Mouse (Mus musculus): ENCODE data around the gene Zmynd10.

Gene Zmynd10

DNA sequence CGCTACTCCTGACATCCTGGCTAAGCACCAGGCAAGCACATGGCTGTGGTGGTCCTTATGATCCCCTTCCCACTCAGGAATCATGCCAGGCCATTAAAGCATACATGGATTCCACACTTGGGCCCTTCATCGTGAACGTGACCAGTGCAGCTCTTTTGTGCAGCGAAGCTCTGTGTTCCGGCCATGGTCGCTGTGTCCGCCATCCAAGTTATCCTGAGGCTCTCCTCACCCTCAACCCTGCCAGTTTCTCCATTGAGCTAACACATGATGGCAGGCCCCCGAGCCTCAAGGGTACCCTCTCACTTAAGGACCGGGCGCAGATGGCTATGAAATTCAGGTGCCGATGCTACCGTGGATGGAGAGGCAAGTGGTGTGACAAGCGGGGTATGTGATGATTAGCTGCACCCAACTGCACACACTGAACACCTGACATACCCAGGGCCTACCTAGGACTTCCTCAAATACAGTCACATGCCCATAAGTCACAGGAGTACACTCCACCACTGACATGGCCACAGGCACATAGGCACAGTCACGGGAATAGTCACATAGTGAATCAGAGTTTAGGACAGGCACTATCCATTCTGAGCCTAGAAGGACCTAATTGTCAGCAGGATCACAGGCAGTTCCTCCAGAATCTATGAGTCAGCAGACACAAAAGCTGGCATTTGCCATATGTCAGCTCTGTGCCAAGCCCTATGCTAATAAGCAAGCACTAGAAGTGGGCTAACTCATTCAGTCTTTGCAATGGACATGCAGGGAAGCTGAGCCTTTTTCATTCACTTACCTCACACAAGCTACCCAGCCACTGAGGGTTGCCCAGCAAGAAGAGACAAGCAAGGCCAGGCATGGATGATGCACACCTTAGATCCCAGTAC, 32.2 kb downstream of the Zmynd10 start:
- DNase-seq (ENCODE audit: low spot score in 2 of 2) = no peak

DNA sequence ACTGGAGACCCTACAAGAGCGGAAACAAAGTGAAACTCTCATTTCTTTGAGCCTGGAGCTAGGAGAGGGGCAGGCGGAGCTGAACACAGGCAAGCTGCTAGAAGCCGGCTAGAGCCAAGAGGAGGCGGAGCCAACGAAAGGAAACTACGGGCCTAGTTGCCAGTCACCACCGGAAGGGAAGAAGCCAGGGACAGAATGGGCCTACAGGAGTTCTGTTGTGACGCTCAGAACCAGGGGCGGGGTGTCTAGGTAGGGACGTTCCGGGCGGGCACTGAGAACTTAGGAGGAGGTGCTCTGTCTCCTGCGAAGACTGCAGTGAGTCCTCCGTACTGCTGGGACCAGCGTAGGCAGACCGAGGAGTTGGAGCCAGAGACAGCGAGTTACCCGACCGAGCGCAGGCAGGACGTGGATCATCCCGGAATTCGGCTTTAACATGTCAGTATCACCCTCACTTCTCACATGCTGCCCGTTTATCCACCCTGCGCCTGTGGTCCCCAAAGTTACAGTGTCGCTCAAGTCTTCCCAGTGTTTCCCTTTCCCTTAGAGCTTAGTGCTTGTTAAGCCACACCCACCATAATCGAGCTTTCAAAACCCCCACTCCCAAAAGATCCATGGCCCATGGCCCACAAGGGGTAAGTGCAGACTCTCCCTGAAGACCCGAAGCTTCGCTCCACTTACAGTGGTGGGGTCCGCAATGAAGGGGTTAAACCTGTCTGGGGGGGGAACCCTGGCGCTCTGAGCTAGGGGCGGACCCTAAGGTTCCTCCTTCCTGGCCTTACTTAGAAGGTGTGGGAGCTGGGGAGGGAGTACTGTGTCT, 33.6 kb downstream of the Zmynd10 start, which contains the start of gene Hyal3:
Hyal3 (plus strand) TSS at position 318 of the 817 bp plus-strand sequence.
- peak; percentile 69 to 73 for DNase-seq (ENCODE audit: low spot score in 2 of 2)

DNA sequence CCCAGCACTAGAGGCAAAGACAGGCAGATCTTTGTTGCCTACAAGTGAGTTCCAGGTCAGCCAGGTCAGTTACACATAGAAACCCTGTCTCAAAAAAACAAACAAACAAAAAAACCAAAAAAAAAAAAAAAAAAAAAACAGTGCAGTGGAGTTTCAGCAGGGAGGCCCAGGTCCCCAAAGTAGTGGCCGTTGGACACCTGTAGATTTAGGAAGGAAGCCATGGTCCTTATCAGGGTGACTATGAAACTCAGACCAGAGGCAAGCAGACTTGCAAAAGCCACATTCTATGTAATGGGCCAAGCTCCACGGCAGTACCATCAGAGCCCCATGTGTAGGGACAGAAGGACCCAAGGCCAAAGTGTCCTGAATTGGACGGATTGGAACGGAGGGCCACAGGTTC, 34.5 kb downstream of the Zmynd10 start:
- no peak for DNase-seq (ENCODE audit: low spot score in 2 of 2)

DNA sequence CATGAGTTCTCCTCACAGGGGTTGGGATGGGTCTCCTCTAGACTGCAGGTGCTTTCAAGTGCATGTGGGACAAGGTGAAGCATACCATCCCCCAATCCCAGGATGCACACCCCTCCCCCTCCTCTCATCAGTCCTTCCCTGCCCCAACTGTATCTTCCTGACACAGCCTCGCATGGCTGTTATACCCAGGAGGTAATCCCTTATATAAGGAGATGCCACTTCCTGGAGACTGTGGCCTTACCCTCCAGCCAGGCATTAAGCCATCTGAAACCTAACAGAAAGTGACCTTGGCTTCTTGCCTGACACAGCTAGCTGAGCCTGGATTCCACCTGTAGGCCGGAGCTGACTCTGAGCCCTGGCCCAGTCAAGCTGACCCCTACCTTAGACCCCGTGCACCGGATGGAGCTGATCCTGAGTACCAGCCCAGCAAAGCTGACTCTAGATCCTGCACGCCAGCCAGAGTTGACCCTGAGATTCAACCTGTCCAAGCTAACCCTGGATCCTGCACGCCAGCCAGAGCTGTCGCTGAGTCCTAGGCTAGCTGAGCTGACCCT, 35.5 kb downstream of the Zmynd10 start:
- no peak for DNase-seq (ENCODE audit: low spot score in 2 of 2)

DNA sequence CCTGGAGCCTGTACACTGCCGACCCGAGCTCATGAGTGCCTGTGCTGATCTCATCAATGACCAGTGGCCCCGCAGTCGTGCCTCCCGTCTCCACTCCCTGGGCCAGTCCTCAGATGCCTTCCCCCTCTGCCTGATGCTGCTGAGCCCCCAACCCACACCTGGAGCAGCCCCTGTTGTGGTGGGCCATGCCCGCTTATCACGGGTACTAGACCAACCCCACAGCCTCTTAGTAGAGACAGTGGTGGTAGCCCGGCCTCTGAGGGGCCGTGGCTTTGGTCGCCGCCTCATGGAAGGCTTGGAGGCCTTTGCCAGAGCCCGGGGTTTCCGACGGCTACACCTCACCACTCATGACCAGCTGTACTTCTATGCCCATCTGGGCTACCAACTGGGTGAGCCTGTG, 36.1 kb downstream of the Zmynd10 start:
- DNase-seq (ENCODE audit: low spot score in 2 of 2) = no peak

DNA sequence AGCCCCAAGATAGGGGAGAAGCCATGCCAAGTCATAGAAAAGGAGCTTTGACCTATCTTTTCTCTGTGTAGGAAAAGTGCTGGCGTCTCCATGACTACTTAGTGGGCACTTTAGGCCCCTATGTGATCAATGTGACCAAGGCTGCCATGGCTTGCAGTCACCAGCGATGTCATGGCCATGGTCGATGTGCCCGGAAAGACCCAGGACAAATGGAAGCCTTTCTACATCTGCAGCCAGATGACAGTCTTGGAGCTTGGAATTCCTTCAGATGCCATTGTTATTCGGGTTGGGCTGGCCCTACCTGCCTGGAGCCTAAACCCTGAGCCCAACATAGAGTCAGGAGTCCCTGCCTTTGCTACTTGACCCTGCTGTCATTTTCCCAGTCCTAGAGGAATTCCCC, 39.4 kb downstream of the Zmynd10 start:
- no peak for DNase-seq (ENCODE audit: low spot score in 2 of 2)

DNA sequence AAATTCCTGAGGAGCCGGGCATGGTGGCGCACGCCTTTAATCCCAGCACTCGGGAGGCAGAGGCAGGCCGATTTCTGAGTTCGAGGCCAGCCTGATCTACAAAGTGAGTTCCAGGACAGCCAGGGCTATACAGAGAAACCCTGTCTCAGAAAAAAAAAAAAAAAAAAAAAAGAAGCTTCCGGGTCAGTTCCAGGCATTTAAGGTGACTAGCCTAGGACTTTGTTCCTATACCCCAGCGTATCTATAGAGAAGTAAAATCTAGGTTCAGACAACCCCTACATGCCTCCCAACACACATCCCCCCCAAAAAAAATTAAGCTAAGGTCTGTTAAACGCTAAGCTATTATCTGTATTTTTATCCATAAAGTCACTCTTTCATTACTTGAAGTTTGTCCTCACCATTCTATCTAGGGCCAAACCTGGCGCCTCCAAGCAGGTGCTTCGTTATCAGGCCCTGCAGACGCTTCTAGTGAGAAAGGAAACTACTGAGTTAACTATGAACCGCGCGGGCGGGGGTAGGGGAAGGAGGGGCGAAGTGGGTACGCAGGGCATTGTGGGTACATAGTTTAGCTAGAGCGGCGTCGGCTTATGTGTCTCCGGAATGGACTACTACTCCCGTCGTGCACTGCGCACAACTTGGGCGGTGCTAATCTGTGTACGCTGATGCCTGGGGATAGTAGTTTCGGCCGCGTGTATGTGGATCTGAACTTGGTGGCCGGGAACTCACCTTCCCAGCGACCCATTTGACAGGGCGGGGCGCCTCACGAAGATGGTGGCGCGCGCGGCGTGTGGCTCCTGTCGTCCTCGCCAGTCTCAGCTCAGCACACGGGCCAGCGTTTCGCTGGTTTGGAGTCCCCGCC, 40.1 kb downstream of the Zmynd10 start, which contains the start of gene Ifrd2:
Ifrd2 (plus strand) TSS at position 669 of the 859 bp plus-strand sequence.
- DNase-seq (ENCODE audit: low spot score in 2 of 2) = peak; percentile 94 to 95

DNA sequence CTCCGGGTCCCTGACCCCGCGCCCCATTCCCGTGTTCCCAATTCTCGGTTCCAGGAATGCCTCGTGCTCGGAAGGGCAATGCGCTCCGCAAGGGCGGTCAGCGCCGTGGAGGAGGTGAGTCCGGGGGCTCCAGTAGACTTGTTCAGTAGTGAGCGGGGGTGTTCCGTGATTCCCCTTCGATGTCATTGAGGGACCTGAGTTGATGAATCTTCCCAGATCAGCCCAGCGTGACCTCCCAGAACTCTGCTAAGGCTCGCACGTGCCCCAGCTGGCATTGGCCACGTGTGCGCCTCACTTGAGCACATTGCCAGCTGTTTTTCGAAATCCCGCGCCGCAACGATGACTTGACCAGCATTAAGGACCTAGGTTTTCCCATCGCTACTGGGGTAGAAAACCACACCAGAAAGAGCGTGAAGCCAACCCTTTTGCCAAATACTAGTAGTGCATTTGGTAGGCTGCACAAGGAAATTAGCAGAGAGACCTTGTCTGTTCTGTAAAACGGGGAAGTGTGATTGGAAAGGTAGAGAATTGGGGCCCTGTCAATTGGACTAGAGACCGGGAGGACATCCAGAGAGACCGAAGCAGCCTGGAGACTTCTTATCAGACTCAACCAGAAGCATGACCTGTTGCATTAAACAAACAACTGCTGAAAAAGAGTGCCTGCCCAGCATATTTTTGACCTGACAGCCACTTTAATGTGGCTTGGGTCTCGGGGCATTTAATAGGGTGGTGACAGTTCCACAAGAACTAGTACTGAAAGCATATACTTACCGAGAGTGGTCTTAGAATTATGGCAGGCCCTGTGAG, 40.9 kb downstream of the Zmynd10 start:
- no peak for DNase-seq (ENCODE audit: low spot score in 2 of 2)

DNA sequence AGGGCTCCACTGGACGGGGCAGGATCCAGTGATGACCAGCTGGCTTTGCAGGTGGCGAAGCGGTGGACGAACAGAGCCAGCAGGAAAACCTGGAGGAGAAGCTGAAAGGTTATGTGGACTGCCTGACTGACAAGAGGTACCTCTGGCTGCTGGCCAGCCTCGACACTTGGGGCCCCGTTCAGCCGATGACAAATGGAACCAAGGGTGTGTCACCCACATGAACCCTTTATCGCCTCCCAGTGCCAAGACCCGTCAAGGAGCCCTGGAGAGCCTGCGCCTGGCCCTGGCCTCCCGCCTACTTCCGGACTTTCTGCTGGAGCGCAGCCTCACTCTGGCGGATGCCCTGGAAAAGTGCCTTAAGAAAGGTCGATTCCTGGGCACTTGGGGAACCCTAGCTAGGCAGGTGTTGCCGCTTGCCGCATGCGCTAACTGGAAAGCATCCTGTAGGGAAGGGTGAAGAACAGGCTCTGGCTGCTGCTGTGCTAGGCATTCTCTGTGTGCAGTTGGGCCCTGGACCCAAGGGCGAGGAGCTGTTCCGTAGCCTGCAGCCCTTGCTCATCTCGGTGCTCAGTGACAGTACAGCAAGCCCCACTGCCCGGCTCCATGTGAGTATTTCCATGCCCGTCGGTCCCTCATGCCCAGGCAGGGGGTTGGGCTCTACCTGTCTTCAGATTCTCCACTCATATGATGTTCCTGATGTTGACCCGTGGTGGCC, 43.1 kb downstream of the Zmynd10 start:
- DNase-seq (ENCODE audit: low spot score in 2 of 2) = peak; percentile 52 to 56

DNA sequence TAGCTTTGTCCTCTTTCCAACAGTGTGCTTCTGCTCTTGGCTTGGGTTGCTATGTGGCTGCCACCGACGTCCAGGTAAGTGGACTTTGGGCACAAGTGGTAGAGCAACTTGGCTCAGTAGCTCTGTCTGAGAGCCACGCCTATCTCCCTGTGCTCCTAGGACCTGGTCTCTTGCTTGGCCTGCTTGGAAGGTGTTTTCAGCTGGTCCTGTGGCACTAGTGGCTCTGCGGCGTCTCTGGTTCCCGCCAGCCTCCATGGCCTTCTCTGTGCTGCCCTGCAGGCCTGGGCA, 43.6 kb downstream of the Zmynd10 start:
- DNase-seq (ENCODE audit: low spot score in 2 of 2) = no peak

DNA sequence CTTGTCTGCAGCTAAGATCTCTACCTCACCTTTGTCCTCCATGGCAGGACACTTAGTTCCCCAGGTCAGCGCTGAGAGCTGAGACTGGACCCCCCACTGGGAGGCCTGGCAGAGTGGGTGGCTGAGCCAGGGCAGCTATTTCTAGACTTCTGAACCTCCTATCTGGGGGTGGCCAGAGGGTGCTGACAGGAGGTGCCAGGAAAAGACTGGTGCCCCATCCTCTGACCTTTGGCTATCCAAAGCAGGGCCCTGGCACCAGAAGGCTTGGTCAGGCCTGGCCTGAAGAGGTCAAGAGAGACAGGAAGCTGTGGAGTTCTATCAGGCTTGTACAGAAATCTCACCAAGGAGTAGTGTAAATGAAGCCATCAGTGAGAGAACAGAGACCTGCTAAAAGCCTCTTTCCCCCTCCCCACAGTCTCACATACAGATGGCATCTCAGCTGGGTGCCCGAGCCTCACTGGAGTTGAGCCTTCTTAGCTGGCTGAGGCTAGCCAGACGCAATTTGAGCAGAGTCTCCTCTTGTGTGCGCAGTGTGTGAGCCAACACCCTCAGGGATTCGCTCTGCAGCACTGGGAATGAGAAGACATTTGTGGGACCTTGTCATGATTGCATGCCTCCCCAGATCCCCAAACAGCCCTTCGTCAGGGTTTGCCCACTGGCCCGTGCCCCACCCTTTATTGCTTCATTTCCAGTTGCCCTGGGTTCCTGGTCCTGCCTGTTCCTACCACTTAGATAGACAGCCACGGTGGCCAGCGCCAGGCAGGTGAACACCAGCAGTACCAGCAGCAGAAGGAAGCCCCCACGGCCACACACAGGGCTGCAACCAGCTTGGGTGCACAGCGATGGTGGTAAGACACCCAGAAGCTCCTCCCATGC, 46.2 kb downstream of the Zmynd10 start:
- no peak for DNase-seq (ENCODE audit: low spot score in 2 of 2)

DNA sequence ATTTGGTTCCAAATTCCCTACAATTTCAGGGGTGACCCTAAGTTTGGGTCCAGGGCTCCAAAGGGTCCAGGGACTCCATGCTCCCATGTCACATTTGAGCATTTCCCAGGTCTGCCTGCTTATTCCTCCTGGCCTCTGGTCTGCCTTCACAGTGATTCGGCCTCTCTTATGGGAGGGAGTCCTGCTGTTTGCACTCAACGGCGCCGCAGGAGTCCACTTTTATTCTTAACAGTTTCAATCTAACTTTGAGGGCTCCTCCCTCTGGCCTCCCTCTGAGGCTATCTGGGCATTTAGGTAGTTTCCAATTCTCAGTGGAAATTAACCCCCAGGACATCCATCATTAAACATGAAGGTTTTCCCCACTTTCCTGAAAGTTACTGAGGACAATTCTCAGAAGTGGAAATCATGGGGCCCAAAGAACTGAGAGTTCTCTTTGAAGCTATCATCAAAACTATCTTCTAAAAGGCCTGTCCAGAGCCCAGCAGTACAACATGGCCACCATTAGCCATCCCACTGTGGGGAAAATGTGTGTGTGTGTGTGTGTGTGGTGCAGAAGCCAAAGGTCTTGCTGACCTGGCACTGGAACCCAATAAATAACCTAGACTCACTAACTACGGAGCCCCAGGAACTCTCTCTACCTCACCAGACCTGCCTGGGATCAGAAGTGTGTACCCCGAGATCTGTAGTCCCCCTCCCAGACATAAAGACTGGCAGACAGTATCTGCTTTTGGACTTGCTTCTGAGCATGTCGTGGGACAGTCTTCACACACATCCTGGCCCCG, 47.4 kb downstream of the Zmynd10 start:
- no peak for DNase-seq (ENCODE audit: low spot score in 2 of 2)

DNA sequence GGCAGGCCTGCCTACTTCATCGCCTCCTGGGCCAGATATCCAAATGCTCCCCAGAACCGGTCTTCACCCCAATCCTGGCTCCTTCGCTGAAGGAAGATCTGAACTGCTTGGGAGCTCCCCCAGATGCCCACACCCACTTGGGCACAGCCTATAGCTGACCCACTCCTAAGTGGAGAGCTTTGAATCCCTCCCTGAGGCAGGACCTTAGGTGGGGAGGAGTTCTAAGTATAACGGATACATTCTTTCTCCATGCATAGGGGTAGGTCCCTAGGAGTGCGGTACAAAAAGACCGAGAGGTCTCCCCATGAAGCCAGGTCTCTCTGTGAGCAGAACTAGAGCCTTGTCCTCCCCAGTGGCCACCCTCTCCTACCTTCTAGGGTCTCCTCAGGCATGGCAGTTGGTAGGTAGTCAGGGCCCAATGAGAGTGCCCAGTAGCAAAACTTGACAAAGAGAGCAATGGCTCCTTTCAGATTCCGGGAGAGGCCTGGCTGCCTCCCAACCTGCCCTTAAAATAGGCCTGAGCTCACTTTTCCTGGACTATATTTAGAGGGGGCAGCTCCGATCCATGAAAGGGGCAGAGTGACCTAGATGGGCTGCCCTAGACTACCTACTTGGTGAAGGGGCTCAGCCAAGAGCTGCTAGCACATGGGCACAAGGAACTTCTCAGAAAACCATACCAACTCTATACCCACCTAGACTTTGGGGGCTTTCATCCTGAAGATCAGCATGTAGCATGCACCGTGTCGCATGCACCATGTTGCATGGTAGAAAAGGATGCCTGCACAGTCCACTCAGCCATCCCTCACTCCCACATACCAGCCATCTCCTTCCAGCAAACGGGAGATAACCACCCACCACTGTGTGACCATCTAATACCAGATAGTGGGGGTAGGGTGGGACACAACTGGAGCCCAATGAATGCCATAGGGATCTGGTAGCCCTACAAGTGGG, 49.8 kb downstream of the Zmynd10 start:
- DNase-seq (ENCODE audit: low spot score in 2 of 2) = no peak

DNA sequence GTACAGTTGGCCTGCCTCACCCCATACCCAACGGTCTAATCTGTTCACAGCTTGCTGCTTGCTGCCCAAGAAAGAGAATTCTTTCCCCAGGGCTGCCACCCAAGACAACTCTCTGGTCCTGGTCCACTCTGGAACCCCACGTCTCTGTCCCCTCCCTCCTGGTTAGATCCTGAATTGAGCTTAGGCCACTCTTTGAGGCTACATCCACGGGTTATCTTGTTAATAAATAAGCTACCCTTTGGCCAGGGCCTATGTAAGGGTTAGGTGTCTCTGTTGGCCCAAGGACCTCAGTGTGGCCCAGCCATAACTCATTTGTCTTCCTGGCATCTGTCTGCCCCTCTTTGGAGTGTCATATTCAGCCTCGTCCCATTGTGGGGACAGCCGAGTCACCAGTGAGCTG, 51.3 kb downstream of the Zmynd10 start:
- no peak for DNase-seq (ENCODE audit: low spot score in 2 of 2)

DNA sequence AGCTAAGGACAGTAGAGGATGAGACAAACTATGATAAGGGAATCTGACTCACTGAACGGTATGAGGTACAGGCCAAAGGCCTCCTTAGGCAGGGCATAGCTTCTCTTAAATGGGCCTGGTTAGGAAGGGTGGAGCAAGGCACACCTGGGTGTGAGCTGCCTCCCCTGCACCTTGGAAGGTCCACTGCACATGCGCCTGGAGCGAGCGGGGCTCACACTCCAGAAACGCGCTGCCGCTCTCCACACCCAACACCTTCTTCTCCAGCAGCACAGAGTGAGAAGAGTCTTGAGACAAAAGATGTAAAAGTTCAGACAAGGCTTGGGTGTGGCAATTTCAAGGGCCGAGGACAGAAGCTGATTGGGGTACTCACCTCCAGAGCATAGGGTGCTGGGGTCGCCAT, 52.3 kb downstream of the Zmynd10 start:
- DNase-seq (ENCODE audit: low spot score in 2 of 2) = no peak

DNA sequence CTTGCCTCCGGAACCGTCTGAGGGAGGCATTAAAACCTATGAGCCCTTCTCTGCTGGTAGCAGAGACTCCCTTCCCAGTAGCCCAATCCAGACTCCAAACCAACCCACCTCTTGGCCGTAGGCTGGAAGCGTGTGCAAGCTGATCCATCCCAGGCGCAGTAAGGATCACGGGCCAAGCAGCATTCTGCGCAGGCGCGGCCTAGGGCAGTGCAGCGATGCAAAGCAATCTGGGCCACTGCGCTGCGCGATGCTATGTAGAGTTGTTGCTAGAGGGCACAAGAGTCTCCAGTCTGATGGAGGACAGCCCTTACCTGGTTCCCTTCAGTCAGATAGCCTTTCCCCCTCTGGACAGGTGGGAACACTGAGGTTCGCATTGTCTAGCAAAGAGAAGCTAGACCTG, 52.7 kb downstream of the Zmynd10 start:
- DNase-seq (ENCODE audit: low spot score in 2 of 2) = no peak

DNA sequence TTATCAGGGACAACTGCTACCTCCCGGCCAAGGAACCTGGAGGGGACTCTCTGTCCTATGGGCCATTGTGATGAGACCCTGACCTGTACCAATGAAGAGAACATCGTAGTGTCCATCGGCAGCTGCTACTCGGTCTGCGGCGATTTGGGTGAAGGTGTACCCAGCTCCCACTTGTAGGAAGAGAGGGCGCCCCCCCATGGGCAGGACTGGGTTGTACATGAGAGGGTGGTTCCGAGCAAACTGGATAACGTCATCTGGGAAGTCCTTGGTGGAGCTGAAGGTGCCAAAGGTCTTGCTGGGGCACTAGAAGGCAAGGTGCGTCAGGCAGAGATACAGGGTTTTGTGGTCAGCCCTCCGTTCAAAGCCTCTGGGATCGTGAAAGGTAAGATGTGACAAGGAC, 53.6 kb downstream of the Zmynd10 start:
- DNase-seq (ENCODE audit: low spot score in 2 of 2) = no peak

Measured in spleen, postnatal 14 days (tissue).